Mouse (Mus musculus) small intestine, adult 2 months (tissue): ENCODE results near the gene Armc2.

Experiments used
- CTCF ChIP-seq: fragments of 200-500 bp; IDR thresholded peaks from 2 replicates; pipeline ENCODE4 v1.5.1; 2012; ENCODE audit warnings: low read depth, mild to moderate bottlenecking, control low read depth, inconsistent platforms, low read length, moderate library complexity, mixed read lengths; ENCODE audit not compliant: insufficient replicate concordance, insufficient read length; ENCODE audit errors: extremely low read depth
- POLR2A ChIP-seq: fragments of 200-500 bp; IDR thresholded peaks from 2 replicates; pipeline ENCODE4 v1.6.1; 2012; ENCODE audit warnings: low read depth, mild to moderate bottlenecking, control low read depth, inconsistent platforms, low read length, moderate library complexity

DNA sequence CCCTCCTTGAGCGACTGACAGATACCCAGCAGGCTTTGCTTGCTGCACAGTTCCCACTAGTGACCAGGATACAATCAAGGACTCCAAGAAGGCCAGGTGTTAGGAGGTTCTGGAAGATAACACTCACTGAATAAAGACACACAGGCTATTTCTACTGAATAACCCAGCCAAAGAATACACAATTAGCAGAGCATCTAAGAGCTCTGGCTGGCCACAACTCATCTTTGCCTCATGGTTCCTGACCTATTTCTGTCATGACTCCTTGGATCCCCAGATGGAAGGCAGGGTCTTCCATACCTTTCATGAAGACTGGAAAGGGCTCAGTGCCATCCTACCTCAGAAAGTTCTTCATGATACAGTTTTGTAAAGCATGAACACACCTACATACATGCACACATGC is 14.2 kb downstream of the Armc2 start:
- TF ChIP-seq CTCF = no peak
- no peak for TF ChIP-seq POLR2A
